Mouse (Mus musculus): ENCODE results near the gene Klhl33. TPM values are rescaled to one million over a fixed set of nuclear protein-coding genes. Genes with fewer than 3 reads are reported as not detected.

Klhl33 gene
- polyA plus RNA-seq, 1 experiment: 4.9 TPM

DNA sequence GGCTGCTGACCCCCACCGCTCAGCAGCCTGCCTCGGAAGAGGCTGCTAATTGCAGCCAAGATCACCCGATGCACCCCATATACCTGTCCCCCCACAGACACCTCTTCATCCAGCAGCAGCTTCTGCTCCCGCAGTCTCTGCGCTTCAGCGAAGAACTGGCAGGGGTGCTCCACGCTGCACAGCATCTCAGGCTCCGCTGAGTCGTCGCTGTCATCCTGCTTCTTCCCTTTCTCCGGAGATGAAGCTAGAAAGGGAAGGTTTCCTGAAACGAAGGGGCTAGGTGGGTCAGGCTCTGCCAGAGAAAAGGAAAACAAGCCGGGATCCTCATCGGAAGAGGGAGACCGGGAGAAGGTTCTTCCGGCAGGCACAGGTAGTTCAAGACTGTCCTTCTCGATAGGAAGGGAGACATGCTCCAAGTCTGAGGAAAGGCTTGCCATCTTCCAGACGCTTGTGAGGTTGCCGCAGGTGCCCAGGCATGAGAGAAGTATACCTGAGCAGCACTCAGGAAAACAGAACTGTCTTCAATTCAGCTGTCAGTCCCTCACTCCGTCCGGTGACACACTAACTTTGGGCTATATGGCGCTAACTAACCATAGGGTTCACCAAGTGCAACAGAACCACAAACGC lies 447 bp downstream of the Klhl33 start:
- peak overlapping the region; percentile 42 for H3K4me3 ChIP-seq
- no peaks in the 10 kb centered on the region for H3K27me3 ChIP-seq (ENCODE audit: control insufficient read depth, insufficient read depth, insufficient read length)

DNA sequence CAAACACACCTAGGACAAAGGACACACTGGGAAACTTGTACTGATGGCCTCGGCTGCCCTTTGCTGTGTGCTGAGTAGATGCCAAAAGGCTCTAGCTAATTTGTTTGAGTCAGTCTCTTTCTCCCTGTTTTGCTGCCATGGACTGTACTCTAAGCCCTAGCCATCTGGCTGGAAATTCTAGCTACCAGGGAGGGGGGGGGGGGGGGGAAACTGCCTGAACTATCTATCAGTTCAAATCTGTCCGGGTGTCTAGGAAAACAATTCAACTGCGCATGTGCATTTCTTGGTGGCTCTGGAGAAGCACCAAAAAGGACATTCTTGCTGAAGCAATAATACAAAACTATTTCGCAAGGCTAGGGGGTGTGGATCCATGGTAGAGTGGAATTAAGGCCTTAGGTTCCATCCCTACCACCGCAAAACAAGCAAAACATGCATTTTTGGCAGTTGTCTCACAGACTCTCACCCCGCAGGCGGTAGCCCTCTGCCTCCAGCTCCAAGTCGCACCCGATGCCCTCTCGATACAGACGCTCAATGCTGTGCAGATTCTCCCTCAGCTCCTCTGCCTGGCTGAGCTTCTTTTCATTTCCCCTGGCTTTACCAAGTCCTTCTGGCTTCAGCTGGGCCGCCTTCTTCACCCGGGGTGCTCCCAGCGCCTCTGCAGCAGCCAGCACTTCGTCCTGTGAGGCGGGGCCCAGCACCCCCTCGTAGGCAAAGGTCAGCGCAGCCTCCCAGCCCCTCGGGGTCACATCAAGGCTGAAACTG lies 1.1 kb downstream of the Klhl33 start:
- H3K36me3 ChIP-seq (ENCODE audit: control insufficient read depth, insufficient read depth): no peaks in the 10 kb centered on the region
- TF ChIP-seq POLR2AphosphoS2 (IDR thresholded peaks at IDR 0.05; ENCODE audit: insufficient read length, low read depth): peak; percentile 66
- TF ChIP-seq POLR2A (IDR thresholded peaks at IDR 0.05; ENCODE audit: insufficient read length, low read depth): peak; percentile 64
- TF ChIP-seq TCF12 (IDR thresholded peaks at IDR 0.05; ENCODE audit: insufficient read depth, poor library complexity, severe bottlenecking): no peak
- no peak for TF ChIP-seq MAX (IDR thresholded peaks at IDR 0.05; ENCODE audit: low read depth)
- no peak for TF ChIP-seq SRF (IDR thresholded peaks at IDR 0.05; ENCODE audit: control insufficient read depth, insufficient read length, low read depth)
- peak; percentile 100 for TF ChIP-seq CEBPB (IDR thresholded peaks at IDR 0.05; ENCODE audit: insufficient read depth, poor library complexity, severe bottlenecking)
- no peaks in the 10 kb centered on the region for H3K27me3 ChIP-seq (ENCODE audit: control insufficient read depth, insufficient read depth, insufficient read length)

More for the DNA sequence above, 447 bp downstream of the Klhl33 start:
- Histone ChIP-seq H3K4me2 (ENCODE audit: low read depth) (peak overlapping the region; percentile 90), H3ac (ENCODE audit: control insufficient read depth, insufficient read length) (peak overlapping the region; percentile 65), H3K36me3 (ENCODE audit: control insufficient read depth, insufficient read depth) (no peaks in the 10 kb centered on the region), H3K79me2 (ENCODE audit: control insufficient read depth, insufficient read depth) (no peaks in the 10 kb centered on the region)
- TF ChIP-seq POLR2AphosphoS2 (IDR thresholded peaks at IDR 0.05; ENCODE audit: insufficient read length, low read depth): no peak
- TF ChIP-seq REST (IDR thresholded peaks at IDR 0.05; ENCODE audit: insufficient read depth, insufficient read length): no peak
- no peak for TF ChIP-seq E2F4 (IDR thresholded peaks at IDR 0.05; ENCODE audit: insufficient read depth)
- TF ChIP-seq USF1 (IDR thresholded peaks at IDR 0.05; ENCODE audit: low read depth): no peak
- no peak for TF ChIP-seq SRF (IDR thresholded peaks at IDR 0.05; ENCODE audit: control insufficient read depth, insufficient read length, low read depth)
- TF ChIP-seq MYOG (IDR thresholded peaks at IDR 0.05; ENCODE audit: control insufficient read depth in 1 of 3, insufficient read depth in 1 of 3, insufficient read length in 2 of 3, low read depth in 2 of 3): no peak

DNA sequence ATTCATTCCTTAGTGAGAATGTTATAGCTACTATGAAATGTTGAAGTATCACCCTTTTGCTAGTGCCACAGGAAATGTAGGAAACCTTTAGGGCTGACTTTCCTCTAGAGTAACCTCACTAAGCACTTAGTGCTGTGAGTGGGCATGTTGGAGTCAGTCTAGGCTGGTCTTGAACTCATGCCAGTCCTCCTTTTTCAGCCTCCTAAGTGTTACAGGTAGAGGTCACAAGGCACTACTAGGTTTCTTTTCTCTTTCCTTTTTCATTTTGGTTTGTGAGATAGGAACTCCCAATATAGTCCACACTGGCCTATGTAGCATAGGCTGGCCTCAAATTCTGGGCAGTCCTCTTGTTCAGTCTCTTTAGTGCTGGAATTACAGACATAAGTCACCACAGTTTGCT lies 1.9 kb downstream of the Klhl33 start:
- no peak for TF ChIP-seq USF1 (IDR thresholded peaks at IDR 0.05; ENCODE audit: low read depth)
- no peak for TF ChIP-seq CEBPB (IDR thresholded peaks at IDR 0.05; ENCODE audit: insufficient read depth, poor library complexity, severe bottlenecking)
- TF ChIP-seq TCF3 (IDR thresholded peaks at IDR 0.05; ENCODE audit: insufficient read length, low read depth): no peak
- no peak for TF ChIP-seq POLR2AphosphoS2 (IDR thresholded peaks at IDR 0.05; ENCODE audit: insufficient read length, low read depth)
- TF ChIP-seq SRF (IDR thresholded peaks at IDR 0.05; ENCODE audit: control insufficient read depth, insufficient read length, low read depth): no peak
- TF ChIP-seq MAX (IDR thresholded peaks at IDR 0.05; ENCODE audit: low read depth): no peak
- TF ChIP-seq REST (IDR thresholded peaks at IDR 0.05; ENCODE audit: insufficient read depth, insufficient read length): no peak
- no peak for TF ChIP-seq E2F4 (IDR thresholded peaks at IDR 0.05; ENCODE audit: insufficient read depth)
- TF ChIP-seq POLR2A (IDR thresholded peaks at IDR 0.05; ENCODE audit: insufficient read length, low read depth): no peak
- no peak for TF ChIP-seq MYOD1 (IDR thresholded peaks at IDR 0.05; ENCODE audit: control insufficient read depth in 1 of 3, insufficient read length in 2 of 3, low read depth in 2 of 3)
- TF ChIP-seq TCF12 (IDR thresholded peaks at IDR 0.05; ENCODE audit: insufficient read depth, poor library complexity, severe bottlenecking): no peak
- no peaks in the 10 kb centered on the region for H3K36me3 ChIP-seq (ENCODE audit: control insufficient read depth, insufficient read depth)
- H3K27me3 ChIP-seq (ENCODE audit: control insufficient read depth, insufficient read depth, insufficient read length): no peaks in the 10 kb centered on the region
- peak overlapping the region; percentile 42 for H3K4me3 ChIP-seq
- no peaks in the 10 kb centered on the region for H3K79me2 ChIP-seq (ENCODE audit: control insufficient read depth, insufficient read depth)
- peak overlapping the region; percentile 90 for H3K4me2 ChIP-seq (ENCODE audit: low read depth)
- H3ac ChIP-seq (ENCODE audit: control insufficient read depth, insufficient read length): no peak overlapping the region

More for the DNA sequence above, 1.1 kb downstream of the Klhl33 start:
- Histone ChIP-seq H3K4me2 (ENCODE audit: low read depth) (peak overlapping the region; percentile 90), H3ac (ENCODE audit: control insufficient read depth, insufficient read length) (peak overlapping the region; percentile 65), H3K4me3 (peak overlapping the region; percentile 42), H3K79me2 (ENCODE audit: control insufficient read depth, insufficient read depth) (no peaks in the 10 kb centered on the region)

DNA sequence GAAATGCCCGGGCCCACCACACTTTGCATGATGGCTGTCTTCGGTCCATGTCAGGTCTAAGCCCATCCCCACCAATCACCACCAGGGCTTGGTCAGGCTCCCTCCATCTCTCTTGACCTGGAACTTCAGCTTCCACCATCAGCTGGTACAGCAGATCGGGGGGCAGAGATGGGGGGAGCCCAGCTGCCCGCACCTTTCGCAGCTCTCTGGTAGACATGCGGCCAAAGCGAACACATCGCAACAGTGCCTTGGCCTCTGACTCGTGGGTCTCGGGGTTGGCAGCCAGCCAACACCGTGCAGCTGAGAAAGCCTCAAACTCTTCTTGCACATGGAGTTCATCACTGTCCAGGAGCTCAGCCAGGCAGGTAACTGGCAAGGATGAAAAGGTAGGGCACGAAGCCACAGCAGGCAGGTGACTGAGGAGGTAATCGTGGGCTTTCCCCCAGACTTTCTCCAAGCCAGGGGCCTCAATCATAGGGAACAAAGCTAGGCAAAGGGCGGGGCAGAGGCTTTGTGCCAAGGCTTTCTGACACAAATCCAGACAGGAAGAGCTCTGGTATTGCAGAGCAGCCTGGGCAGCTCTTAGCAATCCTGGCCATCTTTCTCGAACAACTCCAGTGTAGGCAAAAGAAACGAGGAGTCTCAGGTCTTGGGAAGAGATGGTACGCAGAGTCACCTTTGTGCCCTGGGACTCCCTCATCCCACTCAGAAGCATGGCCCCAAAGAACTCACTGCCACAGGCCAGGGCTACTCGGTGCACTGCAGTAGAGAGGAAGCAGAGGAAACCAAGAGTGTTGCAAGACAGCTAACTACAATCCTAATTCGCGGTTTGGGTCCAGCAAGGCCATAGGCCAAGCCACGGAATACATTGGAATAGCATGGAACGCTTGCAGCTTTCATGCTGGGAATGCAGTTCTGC lies 4.5 kb downstream of the Klhl33 start:
- H3ac ChIP-seq (ENCODE audit: control insufficient read depth, insufficient read length): no peak overlapping the region
- H3K79me2 ChIP-seq (ENCODE audit: control insufficient read depth, insufficient read depth): no peaks in the 10 kb centered on the region
- no peak overlapping the region for H3K4me2 ChIP-seq (ENCODE audit: low read depth)
- no peaks in the 10 kb centered on the region for H3K36me3 ChIP-seq (ENCODE audit: control insufficient read depth, insufficient read depth)
- no peaks in the 10 kb centered on the region for H3K27me3 ChIP-seq (ENCODE audit: control insufficient read depth, insufficient read depth, insufficient read length)
- TF ChIP-seq MYOG (IDR thresholded peaks at IDR 0.05; ENCODE audit: control insufficient read depth in 1 of 3, insufficient read depth in 1 of 3, insufficient read length in 2 of 3, low read depth in 2 of 3) (no peak), CEBPB (IDR thresholded peaks at IDR 0.05; ENCODE audit: insufficient read depth, poor library complexity, severe bottlenecking) (no peak), MYOD1 (IDR thresholded peaks at IDR 0.05; ENCODE audit: control insufficient read depth in 1 of 3, insufficient read length in 2 of 3, low read depth in 2 of 3) (no peak), POLR2AphosphoS2 (IDR thresholded peaks at IDR 0.05; ENCODE audit: insufficient read length, low read depth) (no peak), TCF12 (IDR thresholded peaks at IDR 0.05; ENCODE audit: insufficient read depth, poor library complexity, severe bottlenecking) (no peak), POLR2A (IDR thresholded peaks at IDR 0.05; ENCODE audit: insufficient read length, low read depth) (no peak), MAX (IDR thresholded peaks at IDR 0.05; ENCODE audit: low read depth) (no peak), REST (IDR thresholded peaks at IDR 0.05; ENCODE audit: insufficient read depth, insufficient read length) (no peak)
- no peak overlapping the region for H3K4me3 ChIP-seq
